Mouse (Mus musculus): ENCODE data around the gene Tekt3. TPM values are rescaled to one million over a fixed set of nuclear protein-coding genes. Genes with fewer than 3 reads are reported as not detected.

Gene Tekt3
- polyA plus RNA-seq, 1 experiment: not detected

DNA sequence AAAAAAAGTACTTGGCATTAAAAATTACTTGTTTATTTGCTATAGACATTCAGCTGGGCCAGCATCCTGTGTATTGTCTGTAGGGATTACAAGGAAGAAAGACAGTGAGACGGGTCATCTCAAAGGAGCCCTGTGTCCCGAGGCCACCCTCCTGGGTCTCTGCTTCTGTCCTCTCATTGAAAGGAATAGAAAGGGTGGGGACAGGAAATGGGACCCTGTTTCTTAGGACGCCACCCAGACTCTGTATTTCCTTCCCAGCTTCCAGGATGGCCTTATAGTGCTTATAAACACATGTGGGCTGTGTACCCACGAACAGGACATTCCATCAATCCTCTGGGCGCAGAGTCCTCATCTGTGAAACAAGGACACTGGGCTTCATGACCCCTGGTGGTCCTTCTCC lies 30.8 kb downstream of the Tekt3 start:
- H3K4me3 ChIP-seq (ENCODE audit: insufficient read depth, low read depth, low read length): no peak overlapping the region
- 83% methylated on average over 5 of the region's 5 CpGs for WGBS
- no peak overlapping the region for H3K27ac ChIP-seq (ENCODE audit: insufficient read depth, low read depth, low read length)
- H3K4me1 ChIP-seq (ENCODE audit: control insufficient read depth, insufficient read depth, low read length): no peaks in the 10 kb centered on the region
- TF ChIP-seq CTCF (IDR thresholded peaks at IDR 0.05; ENCODE audit: insufficient read depth, low read depth, low read length) (no peak), POLR2A (IDR thresholded peaks at IDR 0.05; ENCODE audit: insufficient read depth, low read depth, low read length) (no peak)

DNA sequence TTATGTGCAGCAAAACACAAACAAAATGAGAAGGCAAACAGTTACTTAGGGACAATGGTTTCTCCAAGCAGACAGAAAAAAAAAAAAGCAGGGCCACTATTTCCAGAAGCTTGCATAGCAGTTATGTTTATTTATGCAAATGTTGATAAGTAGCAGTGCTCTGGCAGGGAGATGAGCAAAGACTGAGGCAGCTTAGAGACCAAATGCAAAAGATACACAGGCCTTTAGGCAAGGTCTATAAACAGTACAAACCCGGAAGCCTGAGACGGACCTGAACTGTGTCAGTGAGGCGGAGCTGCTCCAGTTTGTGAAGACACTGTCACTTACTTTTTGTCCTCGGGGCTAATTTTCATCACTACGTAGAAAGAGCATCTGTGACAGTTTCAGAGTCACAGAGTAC lies 32.1 kb downstream of the Tekt3 start:
- Histone ChIP-seq H3K4me1 (ENCODE audit: control insufficient read depth, insufficient read depth, low read length) (no peaks in the 10 kb centered on the region), H3K27ac (ENCODE audit: insufficient read depth, low read depth, low read length) (no peak overlapping the region), H3K4me3 (ENCODE audit: insufficient read depth, low read depth, low read length) (no peak overlapping the region)
- 73% methylated on average over 5 of the region's 5 CpGs for WGBS
- TF ChIP-seq CTCF (IDR thresholded peaks at IDR 0.05; ENCODE audit: insufficient read depth, low read depth, low read length): no peak
- no peak for TF ChIP-seq POLR2A (IDR thresholded peaks at IDR 0.05; ENCODE audit: insufficient read depth, low read depth, low read length)

DNA sequence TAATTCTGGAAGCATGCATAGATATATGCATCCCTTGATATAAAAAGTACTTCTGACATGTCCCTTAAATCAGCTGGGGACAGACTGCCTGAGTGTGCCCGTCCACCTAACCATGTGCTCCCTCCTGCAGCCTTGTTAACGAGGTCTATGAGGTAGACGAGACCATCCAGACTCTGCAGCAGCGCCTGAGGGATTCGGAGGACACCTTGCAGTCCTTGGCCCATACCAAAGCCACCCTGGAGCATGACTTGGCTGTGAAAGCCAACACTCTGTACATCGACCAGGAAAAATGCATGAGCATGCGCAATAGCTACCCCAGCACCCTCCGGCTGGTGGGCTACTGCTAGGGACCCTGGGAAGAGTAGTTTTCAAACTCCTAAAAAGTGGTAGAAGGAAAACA lies 33.0 kb downstream of the Tekt3 start:
- 94% methylated on average over 8 of the region's 8 CpGs for WGBS
- H3K4me1 ChIP-seq (ENCODE audit: control insufficient read depth, insufficient read depth, low read length): no peaks in the 10 kb centered on the region
- no peak overlapping the region for H3K4me3 ChIP-seq (ENCODE audit: insufficient read depth, low read depth, low read length)
- TF ChIP-seq POLR2A (IDR thresholded peaks at IDR 0.05; ENCODE audit: insufficient read depth, low read depth, low read length) (no peak), CTCF (IDR thresholded peaks at IDR 0.05; ENCODE audit: insufficient read depth, low read depth, low read length) (no peak)
- H3K27ac ChIP-seq (ENCODE audit: insufficient read depth, low read depth, low read length): no peak overlapping the region

DNA sequence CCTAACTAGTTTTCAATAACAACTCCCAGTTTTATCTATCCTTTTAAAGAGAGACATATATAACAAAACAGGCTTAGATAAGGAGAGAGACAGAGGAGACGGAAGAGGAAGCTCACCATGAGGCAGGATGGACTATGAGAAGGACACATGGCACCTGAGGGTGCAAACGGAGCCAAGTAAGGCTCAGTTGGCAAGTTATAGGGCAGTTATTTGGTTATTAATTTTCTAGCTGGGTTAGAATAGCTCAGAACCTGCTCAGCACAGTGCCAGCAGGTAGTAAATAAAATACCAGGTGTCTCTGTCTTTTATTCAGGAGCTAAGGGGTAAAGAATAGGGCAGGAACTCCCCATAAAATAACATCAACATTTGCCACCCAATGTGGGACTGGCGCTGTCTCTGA lies 36.6 kb downstream of the Tekt3 start:
- H3K4me1 ChIP-seq (ENCODE audit: control insufficient read depth, insufficient read depth, low read length): no peaks in the 10 kb centered on the region
- WGBS: 93% methylated on average over 3 of the region's 3 CpGs
- no peak for TF ChIP-seq CTCF (IDR thresholded peaks at IDR 0.05; ENCODE audit: insufficient read depth, low read depth, low read length)
- no peak for TF ChIP-seq POLR2A (IDR thresholded peaks at IDR 0.05; ENCODE audit: insufficient read depth, low read depth, low read length)
- no peak overlapping the region for H3K4me3 ChIP-seq (ENCODE audit: insufficient read depth, low read depth, low read length)
- no peak overlapping the region for H3K27ac ChIP-seq (ENCODE audit: insufficient read depth, low read depth, low read length)

DNA sequence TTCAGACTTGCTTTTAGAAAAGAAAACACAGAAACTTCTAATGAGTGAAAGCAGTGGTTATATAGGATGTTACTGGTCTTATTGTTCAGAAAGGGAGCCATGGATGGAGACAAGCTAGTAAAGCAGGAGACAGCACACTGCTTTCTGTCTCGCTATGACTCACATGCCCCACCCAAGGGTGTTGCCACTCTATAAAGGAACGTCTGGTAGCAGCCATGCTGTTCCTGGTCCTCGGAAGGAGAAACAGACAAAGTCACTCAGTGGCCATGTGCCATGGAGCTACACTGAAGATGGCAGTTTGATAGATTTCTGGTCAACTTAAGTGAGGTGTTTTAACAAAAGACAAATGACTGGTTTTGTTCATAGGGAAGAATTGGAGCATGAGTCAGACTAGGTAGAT lies 37.9 kb downstream of the Tekt3 start:
- Histone ChIP-seq H3K4me3 (ENCODE audit: insufficient read depth, low read depth, low read length) (no peak overlapping the region), H3K4me1 (ENCODE audit: control insufficient read depth, insufficient read depth, low read length) (no peaks in the 10 kb centered on the region), H3K27ac (ENCODE audit: insufficient read depth, low read depth, low read length) (no peak overlapping the region)
- 76% methylated on average over 3 of the region's 3 CpGs for WGBS
- TF ChIP-seq POLR2A (IDR thresholded peaks at IDR 0.05; ENCODE audit: insufficient read depth, low read depth, low read length): no peak
- no peak for TF ChIP-seq CTCF (IDR thresholded peaks at IDR 0.05; ENCODE audit: insufficient read depth, low read depth, low read length)

DNA sequence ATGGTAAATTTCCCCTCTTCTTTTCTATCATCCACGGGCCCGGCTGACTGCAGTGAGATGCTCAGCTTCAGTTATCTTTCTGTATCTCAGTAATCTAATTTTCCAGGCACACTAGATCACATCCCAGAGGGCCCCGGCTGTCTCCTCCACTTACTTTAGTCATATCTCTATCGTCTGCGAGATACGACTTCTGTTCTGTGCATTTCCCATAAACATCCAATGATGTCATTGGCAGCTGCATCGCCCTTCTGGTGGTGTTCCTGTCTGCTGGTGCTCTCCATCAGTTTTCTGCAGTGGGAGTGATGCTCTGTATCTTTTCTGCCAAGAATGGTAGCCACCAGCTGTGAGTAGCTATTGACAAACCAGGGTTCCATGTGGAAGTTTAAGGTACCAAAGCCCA lies 41.8 kb downstream of the Tekt3 start:
- Histone ChIP-seq H3K4me1 (ENCODE audit: control insufficient read depth, insufficient read depth, low read length) (no peaks in the 10 kb centered on the region), H3K27ac (ENCODE audit: insufficient read depth, low read depth, low read length) (no peak overlapping the region), H3K4me3 (ENCODE audit: insufficient read depth, low read depth, low read length) (no peak overlapping the region)
- TF ChIP-seq CTCF (IDR thresholded peaks at IDR 0.05; ENCODE audit: insufficient read depth, low read depth, low read length): no peak
- no peak for TF ChIP-seq POLR2A (IDR thresholded peaks at IDR 0.05; ENCODE audit: insufficient read depth, low read depth, low read length)
- 93% methylated on average over 7 of the region's 7 CpGs for WGBS

DNA sequence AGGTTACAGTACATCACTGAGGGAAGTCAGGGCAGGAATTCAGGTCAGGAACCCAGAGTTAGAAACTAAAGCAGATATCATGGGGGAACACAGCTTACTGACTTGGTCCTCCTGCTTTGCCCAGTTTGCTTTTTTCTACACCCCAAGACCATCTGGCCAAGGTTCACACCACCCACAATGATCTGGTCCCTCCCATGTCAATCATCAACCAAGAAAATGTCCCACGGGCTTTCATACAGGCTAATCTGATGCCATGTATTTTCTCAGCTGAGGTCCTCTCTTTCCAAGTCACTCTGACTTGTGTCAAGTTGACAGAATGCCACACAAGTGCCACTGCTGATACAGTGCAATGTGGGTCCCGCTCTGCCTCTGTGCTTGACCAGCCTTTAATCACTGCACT lies 42.6 kb downstream of the Tekt3 start:
- H3K4me3 ChIP-seq (ENCODE audit: insufficient read depth, low read depth, low read length): no peak overlapping the region
- no peak overlapping the region for H3K27ac ChIP-seq (ENCODE audit: insufficient read depth, low read depth, low read length)
- no peaks in the 10 kb centered on the region for H3K4me1 ChIP-seq (ENCODE audit: control insufficient read depth, insufficient read depth, low read length)
- WGBS: 85% methylated on average over 2 of the region's 2 CpGs
- TF ChIP-seq POLR2A (IDR thresholded peaks at IDR 0.05; ENCODE audit: insufficient read depth, low read depth, low read length): no peak
- TF ChIP-seq CTCF (IDR thresholded peaks at IDR 0.05; ENCODE audit: insufficient read depth, low read depth, low read length): no peak

DNA sequence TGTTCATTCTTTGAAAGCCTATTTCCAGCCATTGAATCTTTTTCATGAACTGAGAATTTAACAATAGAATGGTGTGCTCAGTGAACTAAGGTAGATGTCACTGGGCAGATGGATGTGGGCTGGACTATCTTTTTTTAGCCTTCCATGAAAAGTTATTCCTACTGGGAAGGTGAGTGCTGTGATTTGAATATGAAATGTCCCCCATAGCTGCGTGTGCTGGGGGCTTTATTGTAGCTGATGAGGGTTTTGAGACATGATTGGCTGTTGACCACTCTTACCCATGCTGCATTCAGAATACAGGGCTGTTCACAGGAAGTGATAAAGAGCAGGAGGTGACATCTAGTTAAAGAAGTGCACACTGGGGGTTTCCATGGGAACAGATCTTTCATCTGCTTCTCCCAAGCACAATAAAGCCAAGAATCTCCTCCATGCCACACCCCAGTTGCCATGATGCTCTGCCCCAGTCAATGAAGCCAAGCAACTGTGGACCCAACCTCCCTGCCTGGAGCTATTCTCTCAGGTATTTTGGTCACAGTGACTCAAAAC lies 47.8 kb downstream of the Tekt3 start:
- TF ChIP-seq CTCF (IDR thresholded peaks at IDR 0.05; ENCODE audit: insufficient read depth, low read depth, low read length) (no peak), POLR2A (IDR thresholded peaks at IDR 0.05; ENCODE audit: insufficient read depth, low read depth, low read length) (no peak)
- 70% methylated on average over 1 of the region's 1 CpGs for WGBS
- H3K4me1 ChIP-seq (ENCODE audit: control insufficient read depth, insufficient read depth, low read length): no peaks in the 10 kb centered on the region
- no peak overlapping the region for H3K27ac ChIP-seq (ENCODE audit: insufficient read depth, low read depth, low read length)
- no peak overlapping the region for H3K4me3 ChIP-seq (ENCODE audit: insufficient read depth, low read depth, low read length)

DNA sequence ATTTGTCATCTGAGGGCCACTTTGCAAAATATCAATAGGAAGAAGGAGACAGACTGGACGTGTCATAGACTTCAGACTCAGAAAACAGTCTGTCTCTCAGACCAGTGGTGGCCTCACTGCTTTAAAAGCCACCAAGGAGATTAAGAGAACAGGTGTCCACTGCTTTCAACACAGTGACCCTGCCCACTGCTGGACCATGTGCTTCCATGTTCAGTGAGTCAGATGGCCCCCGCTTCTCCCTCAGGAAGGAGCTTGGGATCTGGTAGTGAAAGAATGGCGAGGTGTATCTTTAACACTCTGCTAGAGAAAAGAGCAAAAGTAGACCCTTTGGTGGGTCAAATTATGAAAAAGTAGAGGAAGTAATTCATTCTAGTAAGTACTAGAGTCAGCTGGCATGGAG lies 48.9 kb downstream of the Tekt3 start:
- no peak overlapping the region for H3K4me3 ChIP-seq (ENCODE audit: insufficient read depth, low read depth, low read length)
- H3K27ac ChIP-seq (ENCODE audit: insufficient read depth, low read depth, low read length): no peak overlapping the region
- 93% methylated on average over 3 of the region's 3 CpGs for WGBS
- no peaks in the 10 kb centered on the region for H3K4me1 ChIP-seq (ENCODE audit: control insufficient read depth, insufficient read depth, low read length)
- no peak for TF ChIP-seq CTCF (IDR thresholded peaks at IDR 0.05; ENCODE audit: insufficient read depth, low read depth, low read length)
- no peak for TF ChIP-seq POLR2A (IDR thresholded peaks at IDR 0.05; ENCODE audit: insufficient read depth, low read depth, low read length)

All from olfactory bulb, adult 2 months (tissue).